Mouse (Mus musculus): ENCODE results near the gene Cyp3a11. TPM values are rescaled to one million over a fixed set of nuclear protein-coding genes. Genes with fewer than 3 reads are reported as not detected.
"Not testable (repeated sequence)": the region's sequence is repeated elsewhere in the genome, so short reads cannot be mapped to it uniquely, and the experiment has no call there.

Gene Cyp3a11
- 0.58 and 1.3 TPM in 2 replicates for polyA plus RNA-seq (2015; fragmentation: Nextera tagmentation; extraction: Ambion mirVana)

DNA sequence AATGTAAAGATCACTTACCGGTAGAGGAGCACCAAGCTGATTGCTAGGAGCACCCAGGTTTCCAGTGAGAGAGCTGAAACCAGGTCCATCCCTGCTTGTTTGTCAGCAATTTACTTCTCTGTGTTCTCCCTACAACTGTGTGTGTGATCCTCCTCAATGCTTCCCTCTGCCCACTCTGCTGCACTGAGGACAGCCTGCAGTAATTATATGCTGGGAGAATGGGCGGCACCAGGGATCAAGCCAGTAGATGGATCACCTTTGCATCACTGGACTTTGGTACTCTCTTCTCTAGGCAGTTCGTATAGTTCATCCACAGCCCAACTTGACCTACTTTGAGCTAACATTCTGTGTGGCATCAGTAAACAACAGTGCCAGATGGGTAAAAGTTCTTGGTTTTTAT is at the start of gene Cyp3a11:
Gene Cyp3a11 (minus strand): TSS at position 277 of the 400 bp plus-strand sequence.
- H3K4me2 ChIP-seq: no peak within 1 kb of the TSS
- no peaks in the 10 kb centered on the region for H3K27me3 ChIP-seq (replicated peaks)
- no peaks in the 10 kb centered on the region for H3K4me1 ChIP-seq
- 83% methylated on average over 3 of the region's 3 CpGs for WGBS
- H3K36me3 ChIP-seq: no peaks in the 10 kb centered on the region
- no peak within 1 kb of the TSS for H3K9ac ChIP-seq
- H3K4me3 ChIP-seq (replicated peaks): no peak within 1 kb of the TSS
- H3K9me3 ChIP-seq: no peaks in the 10 kb centered on the region; the same call in 1 of the 2 replicates
- no peak for ATAC-seq (ENCODE audit: insufficient read depth, low FRiP score, low read depth)
- H3K27ac ChIP-seq: no peak within 1 kb of the TSS

DNA sequence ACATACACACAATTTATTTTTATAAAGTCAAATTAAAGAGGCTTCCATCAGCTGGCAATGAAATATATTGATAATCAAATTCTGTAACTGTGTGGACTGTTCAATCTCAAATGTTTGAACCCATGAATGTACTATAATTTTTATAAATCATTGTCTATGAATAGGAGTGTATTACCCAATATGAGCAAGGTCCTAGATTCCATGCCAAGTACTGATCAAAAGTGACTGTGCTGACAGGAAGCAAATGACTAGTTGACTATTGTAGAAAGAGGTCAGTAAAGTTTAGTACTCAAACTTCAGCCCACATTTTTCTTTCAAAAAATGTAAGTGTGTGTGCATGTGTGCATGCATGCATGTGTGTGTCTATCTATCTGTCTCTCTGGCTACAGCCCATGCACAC is 33.1 kb upstream of the Cyp3a11 start:
- no peaks in the 10 kb centered on the region for H3K27me3 ChIP-seq (replicated peaks)
- H3K36me3 ChIP-seq: no peaks in the 10 kb centered on the region
- no peak overlapping the region for H3K4me3 ChIP-seq (replicated peaks)
- H3K27ac ChIP-seq: no peak overlapping the region
- 0 out of 2 replicates have a peak, but pooled peaks cover 2% of the 10 kb centered on the region for H3K9me3 ChIP-seq
- no peaks in the 10 kb centered on the region for H3K4me1 ChIP-seq
- ATAC-seq (ENCODE audit: insufficient read depth, low FRiP score, low read depth): no peak
- H3K9ac ChIP-seq: no peak overlapping the region
- H3K4me2 ChIP-seq: no peak overlapping the region

GRCm38 (mm10) chr5:145911781-145912180 is 32.0 kb upstream of the Cyp3a11 start:
- Histone ChIP-seq H3K4me2 (no peak overlapping the region), H3K4me3 (replicated peaks) (no peak overlapping the region), H3K27me3 (replicated peaks) (no peaks in the 10 kb centered on the region), H3K9me3 (0 out of 2 replicates have a peak, but pooled peaks cover 2% of the 10 kb centered on the region), H3K27ac (no peak overlapping the region), H3K36me3 (no peaks in the 10 kb centered on the region), H3K9ac (no peak overlapping the region), H3K4me1 (no peaks in the 10 kb centered on the region)
- no peak for ATAC-seq (ENCODE audit: insufficient read depth, low FRiP score, low read depth)

GRCm38 (mm10) chr5:145906937-145907336 is 27.2 kb upstream of the Cyp3a11 start:
- not testable (repeated sequence) for H3K4me1 ChIP-seq; ATAC-seq (ENCODE audit: insufficient read depth, low FRiP score, low read depth); H3K27me3 ChIP-seq (replicated peaks); H3K9ac ChIP-seq; H3K36me3 ChIP-seq; H3K4me3 ChIP-seq (replicated peaks); H3K27ac ChIP-seq; H3K9me3 ChIP-seq; H3K4me2 ChIP-seq
- 89% methylated on average over 2 of the region's 2 CpGs for WGBS

DNA sequence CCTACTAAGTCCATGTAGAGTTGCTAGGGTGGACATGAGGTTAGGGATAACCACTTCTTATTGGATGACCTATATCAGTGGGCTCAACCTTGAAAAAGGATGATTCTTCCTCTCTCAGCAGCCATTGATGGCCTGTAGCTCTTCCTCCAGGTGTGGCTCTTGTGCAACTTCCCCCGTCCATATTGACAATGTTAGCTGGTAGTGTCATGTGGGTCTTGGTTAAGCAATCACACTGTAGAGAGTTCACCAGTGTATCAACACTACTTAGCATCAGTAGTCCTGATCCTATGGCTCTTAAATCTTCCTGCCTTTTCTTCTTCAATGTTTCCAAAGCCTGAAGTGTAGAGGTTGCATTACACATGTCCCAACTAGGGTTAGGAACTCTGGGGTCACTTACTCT is 24.8 kb upstream of the Cyp3a11 start:
- no peak overlapping the region for H3K4me2 ChIP-seq
- no peak overlapping the region for H3K9ac ChIP-seq
- ATAC-seq (ENCODE audit: insufficient read depth, low FRiP score, low read depth): no peak
- H3K9me3 ChIP-seq: no peaks in the 10 kb centered on the region
- H3K36me3 ChIP-seq: no peaks in the 10 kb centered on the region
- no peaks in the 10 kb centered on the region for H3K27me3 ChIP-seq (replicated peaks)
- no peak overlapping the region for H3K4me3 ChIP-seq (replicated peaks)
- WGBS: 85% methylated on average over 1 of the region's 1 CpGs
- no peaks in the 10 kb centered on the region for H3K4me1 ChIP-seq
- no peak overlapping the region for H3K27ac ChIP-seq

- H3K4me2 ChIP-seq: no peak overlapping the region
- H3K4me1 ChIP-seq: no peaks in the 10 kb centered on the region
- H3K9me3 ChIP-seq: no peaks in the 10 kb centered on the region
- ATAC-seq (ENCODE audit: insufficient read depth, low FRiP score, low read depth): no peak
- H3K27ac ChIP-seq: no peak overlapping the region
- no peaks in the 10 kb centered on the region for H3K27me3 ChIP-seq (replicated peaks)
- no peaks in the 10 kb centered on the region for H3K36me3 ChIP-seq
- H3K9ac ChIP-seq: no peak overlapping the region
- no peak overlapping the region for H3K4me3 ChIP-seq (replicated peaks)
- WGBS: 86% methylated on average over 1 of the region's 1 CpGs
These were observed 23.6 kb upstream of the Cyp3a11 start for GRCm38 (mm10) chr5:145903349-145903748.

GRCm38 (mm10) chr5:145900436-145900990 is 20.7 kb upstream of the Cyp3a11 start:
- Histone ChIP-seq H3K36me3 (no peaks in the 10 kb centered on the region), H3K4me2 (no peak overlapping the region)
- ATAC-seq (ENCODE audit: insufficient read depth, low FRiP score, low read depth): no peak

DNA sequence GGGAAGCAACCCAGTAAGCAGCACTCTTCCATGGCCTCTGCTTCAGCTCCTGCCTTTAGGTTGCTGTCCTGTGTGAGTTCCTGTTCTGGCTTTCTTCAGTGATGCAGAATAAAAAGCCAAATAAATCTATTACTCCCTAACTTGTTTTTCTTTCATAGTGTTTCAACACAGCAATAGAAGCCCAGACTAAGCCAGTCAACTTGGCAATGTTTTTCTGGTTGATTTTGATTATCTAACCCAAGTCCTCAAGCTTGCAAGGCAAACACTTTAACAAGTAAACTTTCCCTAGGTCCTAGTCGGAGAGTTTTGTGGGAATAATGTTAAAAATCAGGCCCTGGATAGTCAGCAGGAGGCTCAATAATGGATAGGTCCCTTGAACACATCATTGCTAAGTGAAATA is 17.5 kb upstream of the Cyp3a11 start:
- H3K4me1 ChIP-seq: no peaks in the 10 kb centered on the region
- no peak overlapping the region for H3K9ac ChIP-seq
- H3K4me2 ChIP-seq: no peak overlapping the region
- no peaks in the 10 kb centered on the region for H3K36me3 ChIP-seq
- 68% methylated on average over 1 of the region's 1 CpGs for WGBS
- no peak overlapping the region for H3K27ac ChIP-seq
- ATAC-seq (ENCODE audit: insufficient read depth, low FRiP score, low read depth): no peak
- H3K4me3 ChIP-seq (replicated peaks): no peak overlapping the region
- H3K9me3 ChIP-seq: no peaks in the 10 kb centered on the region
- no peaks in the 10 kb centered on the region for H3K27me3 ChIP-seq (replicated peaks)

More at GRCm38 (mm10) chr5:145900436-145900990, 20.7 kb upstream of the Cyp3a11 start:
- no peak overlapping the region for H3K27ac ChIP-seq
- 50% methylated on average over 2 of the region's 2 CpGs for WGBS
- no peaks in the 10 kb centered on the region for H3K27me3 ChIP-seq (replicated peaks)
- H3K4me3 ChIP-seq (replicated peaks): no peak overlapping the region
- H3K9ac ChIP-seq: no peak overlapping the region
- H3K9me3 ChIP-seq: no peaks in the 10 kb centered on the region
- H3K4me1 ChIP-seq: no peaks in the 10 kb centered on the region

GRCm38 (mm10) chr5:145881207-145881606 is 1.4 kb upstream of the Cyp3a11 start:
- no peaks in the 10 kb centered on the region for H3K27me3 ChIP-seq (replicated peaks)
- no peak overlapping the region for H3K9ac ChIP-seq
- ATAC-seq (ENCODE audit: insufficient read depth, low FRiP score, low read depth): no peak
- H3K4me1 ChIP-seq: no peaks in the 10 kb centered on the region
- no peaks in the 10 kb centered on the region for H3K36me3 ChIP-seq
- no peak overlapping the region for H3K4me3 ChIP-seq (replicated peaks)
- no peak overlapping the region for H3K4me2 ChIP-seq
- no peaks in the 10 kb centered on the region for H3K9me3 ChIP-seq
- H3K27ac ChIP-seq: no peak overlapping the region

- H3K4me3 ChIP-seq (replicated peaks); ATAC-seq (ENCODE audit: insufficient read depth, low FRiP score, low read depth); H3K36me3 ChIP-seq; H3K9ac ChIP-seq; H3K4me1 ChIP-seq; H3K9me3 ChIP-seq; H3K27me3 ChIP-seq (replicated peaks); H3K4me2 ChIP-seq; H3K27ac ChIP-seq: not testable (repeated sequence)
These were observed 12.3 kb downstream of the Cyp3a11 start for GRCm38 (mm10) chr5:145867433-145867832.

DNA sequence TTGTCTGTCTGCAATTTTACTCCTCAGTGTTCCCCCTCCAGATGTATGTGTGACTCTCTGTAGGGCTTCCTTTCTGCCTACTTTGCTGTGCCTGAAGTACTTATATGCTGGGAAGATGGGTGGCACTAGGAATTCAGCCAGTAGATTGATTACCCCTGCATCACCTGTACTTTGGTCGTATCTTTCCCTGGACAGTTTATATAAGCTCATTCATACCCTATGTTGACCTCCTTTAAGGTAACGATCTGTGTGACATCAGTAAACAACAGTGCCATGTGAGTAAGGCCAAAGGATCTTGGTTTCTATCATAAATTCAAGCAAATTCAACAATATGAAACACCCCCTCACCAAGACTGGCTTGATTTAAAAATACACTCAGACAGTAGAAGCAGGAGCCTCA is 74.0 kb downstream of the Cyp3a11 start, which contains the start of gene Cyp3a44:
Gene Cyp3a44 (minus strand): TSS at position 79 of the 400 bp plus-strand sequence.
- not testable (repeated sequence) for H3K36me3 ChIP-seq; H3K4me2 ChIP-seq; H3K9ac ChIP-seq; H3K4me1 ChIP-seq; H3K27me3 ChIP-seq (replicated peaks); H3K4me3 ChIP-seq (replicated peaks); H3K9me3 ChIP-seq; H3K27ac ChIP-seq; ATAC-seq (ENCODE audit: insufficient read depth, low FRiP score, low read depth)
- WGBS: 61% methylated on average over 2 of the region's 2 CpGs

Data from stomach, embryonic 15.5 days (tissue).